Mouse (Mus musculus): ENCODE results near the gene Tff2. TPM values are rescaled to one million over a fixed set of nuclear protein-coding genes. Genes with fewer than 3 reads are reported as not detected.
A peak's percentile ranks its signal among the peaks of the same experiment; 100 is the strongest.

Gene Tff2
- not detected in 2 replicates for polyA plus RNA-seq (2016; fragmentation: Nextera tagmentation; extraction: Ambion mirVana)

GRCm38 (mm10) chr17:31144040-31145037, at the start of gene Tff2:
Gene Tff2, minus strand, starts transcription at chr17:31144282.
- Histone ChIP-seq H3K9me3 (0 out of 2 replicates have a peak, but pooled peaks cover 15% of the 10 kb centered on the region), H3K36me3 (replicated peaks) (no peaks in the 10 kb centered on the region), H3K27ac (no peak within 1 kb of the TSS), H3K4me1 (peaks cover 2% of the 10 kb centered on the region; the same call in 1 of the 2 replicates), H3K4me3 (no peak within 1 kb of the TSS), H3K27me3 (ENCODE audit: poor library complexity, severe bottlenecking) (no peaks in the 10 kb centered on the region)
- 82% methylated on average over 15 of the region's 15 CpGs for WGBS
- DNase-seq (ENCODE audit: extremely low spot score, low spot score): no peak

- H3K9me3 ChIP-seq: no peaks in the 10 kb centered on the region
- DNase-seq (ENCODE audit: extremely low spot score, low spot score): no peak
- 0 out of 2 replicates have a peak, but pooled peaks cover 10% of the 10 kb centered on the region for H3K4me1 ChIP-seq
- 89% methylated on average over 9 of the region's 9 CpGs for WGBS
- H3K4me3 ChIP-seq: no peak overlapping the region
- H3K36me3 ChIP-seq (replicated peaks): no peaks in the 10 kb centered on the region
- H3K27ac ChIP-seq: no peak overlapping the region
- no peaks in the 10 kb centered on the region for H3K27me3 ChIP-seq (ENCODE audit: poor library complexity, severe bottlenecking)
Observed at GRCm38 (mm10) chr17:31193360-31193759, 49.3 kb upstream of the Tff2 start.

GRCm38 (mm10) chr17:31192663-31193062, 48.6 kb upstream of the Tff2 start:
- 0 out of 2 replicates have a peak, but pooled peaks cover 10% of the 10 kb centered on the region for H3K4me1 ChIP-seq

GRCm38 (mm10) chr17:31191825-31192224, 47.7 kb upstream of the Tff2 start:
- 80% methylated on average over 8 of the region's 8 CpGs for WGBS
- H3K27me3 ChIP-seq (ENCODE audit: poor library complexity, severe bottlenecking): no peaks in the 10 kb centered on the region
- no peak overlapping the region for H3K4me3 ChIP-seq
- H3K36me3 ChIP-seq (replicated peaks): no peaks in the 10 kb centered on the region
- H3K9me3 ChIP-seq: no peaks in the 10 kb centered on the region; the same call in 1 of the 2 replicates
- H3K27ac ChIP-seq: no peak overlapping the region
- 0 out of 2 replicates have a peak, but pooled peaks cover 10% of the 10 kb centered on the region for H3K4me1 ChIP-seq
- DNase-seq (ENCODE audit: extremely low spot score, low spot score): no peak

More at GRCm38 (mm10) chr17:31192663-31193062, 48.6 kb upstream of the Tff2 start:
- DNase-seq (ENCODE audit: extremely low spot score, low spot score): no peak
- Histone ChIP-seq H3K36me3 (replicated peaks) (no peaks in the 10 kb centered on the region), H3K27me3 (ENCODE audit: poor library complexity, severe bottlenecking) (no peaks in the 10 kb centered on the region), H3K9me3 (no peaks in the 10 kb centered on the region), H3K27ac (no peak overlapping the region), H3K4me3 (no peak overlapping the region)
- WGBS: 71% methylated on average over 2 of the region's 2 CpGs

- no peaks in the 10 kb centered on the region for H3K27me3 ChIP-seq (ENCODE audit: poor library complexity, severe bottlenecking)
- no peaks in the 10 kb centered on the region for H3K36me3 ChIP-seq (replicated peaks)
- WGBS: 25% methylated on average over 4 of the region's 4 CpGs
- no peak overlapping the region for H3K27ac ChIP-seq
- H3K4me1 ChIP-seq: no peaks in the 10 kb centered on the region
- no peak overlapping the region for H3K4me3 ChIP-seq
- peak; percentile 50 for DNase-seq (ENCODE audit: extremely low spot score, low spot score)
- H3K9me3 ChIP-seq: no peaks in the 10 kb centered on the region; the same call in 1 of the 2 replicates
Observed at GRCm38 (mm10) chr17:31187370-31187769, 43.3 kb upstream of the Tff2 start.

GRCm38 (mm10) chr17:31184269-31184990, 40.3 kb upstream of the Tff2 start:
- 86% methylated on average over 12 of the region's 12 CpGs for WGBS
- Histone ChIP-seq H3K4me1 (no peaks in the 10 kb centered on the region), H3K36me3 (replicated peaks) (no peaks in the 10 kb centered on the region), H3K27ac (no peak overlapping the region), H3K4me3 (no peak overlapping the region), H3K27me3 (ENCODE audit: poor library complexity, severe bottlenecking) (no peaks in the 10 kb centered on the region), H3K9me3 (no peaks in the 10 kb centered on the region; the same call in 1 of the 2 replicates)
- no peak for DNase-seq (ENCODE audit: extremely low spot score, low spot score)

GRCm38 (mm10) chr17:31183180-31183974, 39.3 kb upstream of the Tff2 start:
- 75% methylated on average over 12 of the region's 12 CpGs for WGBS

GRCm38 (mm10) chr17:31181490-31181889, 37.4 kb upstream of the Tff2 start:
- Histone ChIP-seq H3K4me3 (no peak overlapping the region), H3K36me3 (replicated peaks) (no peaks in the 10 kb centered on the region), H3K4me1 (no peaks in the 10 kb centered on the region), H3K9me3 (no peaks in the 10 kb centered on the region), H3K27me3 (ENCODE audit: poor library complexity, severe bottlenecking) (no peaks in the 10 kb centered on the region), H3K27ac (no peak overlapping the region)
- no peak for DNase-seq (ENCODE audit: extremely low spot score, low spot score)
- WGBS: 89% methylated on average over 4 of the region's 4 CpGs

More at GRCm38 (mm10) chr17:31183180-31183974, 39.3 kb upstream of the Tff2 start:
- no peak for DNase-seq (ENCODE audit: extremely low spot score, low spot score)
- H3K27ac ChIP-seq: no peak overlapping the region
- H3K4me3 ChIP-seq: no peak overlapping the region
- H3K27me3 ChIP-seq (ENCODE audit: poor library complexity, severe bottlenecking): no peaks in the 10 kb centered on the region
- H3K36me3 ChIP-seq (replicated peaks): no peaks in the 10 kb centered on the region
- no peaks in the 10 kb centered on the region for H3K4me1 ChIP-seq
- H3K9me3 ChIP-seq: no peaks in the 10 kb centered on the region; the same call in 1 of the 2 replicates

- H3K4me1 ChIP-seq: no peaks in the 10 kb centered on the region
- 94% methylated on average over 4 of the region's 4 CpGs for WGBS
- no peak overlapping the region for H3K27ac ChIP-seq
- no peaks in the 10 kb centered on the region for H3K36me3 ChIP-seq (replicated peaks)
- no peak for DNase-seq (ENCODE audit: extremely low spot score, low spot score)
- H3K9me3 ChIP-seq: 0 out of 2 replicates have a peak, but pooled peaks cover 3% of the 10 kb centered on the region
- no peaks in the 10 kb centered on the region for H3K27me3 ChIP-seq (ENCODE audit: poor library complexity, severe bottlenecking)
- no peak overlapping the region for H3K4me3 ChIP-seq
Observed at GRCm38 (mm10) chr17:31176321-31176720, 32.2 kb upstream of the Tff2 start.

- Histone ChIP-seq H3K4me1 (no peaks in the 10 kb centered on the region), H3K27ac (no peak overlapping the region), H3K36me3 (replicated peaks) (no peaks in the 10 kb centered on the region), H3K27me3 (ENCODE audit: poor library complexity, severe bottlenecking) (no peaks in the 10 kb centered on the region), H3K4me3 (no peak overlapping the region), H3K9me3 (0 out of 2 replicates have a peak, but pooled peaks cover 3% of the 10 kb centered on the region)
- WGBS: 91% methylated on average over 5 of the region's 5 CpGs
- no peak for DNase-seq (ENCODE audit: extremely low spot score, low spot score)
Observed at GRCm38 (mm10) chr17:31169796-31170195, 25.7 kb upstream of the Tff2 start.

GRCm38 (mm10) chr17:31165127-31165526, 21.0 kb upstream of the Tff2 start, which contains the start of gene Tff1:
Gene Tff1, minus strand, starts transcription at chr17:31165277.
- no peaks in the 10 kb centered on the region for H3K27me3 ChIP-seq (ENCODE audit: poor library complexity, severe bottlenecking)
- WGBS: 89% methylated on average over 6 of the region's 6 CpGs
- no peak within 1 kb of the TSS for H3K27ac ChIP-seq
- no peaks in the 10 kb centered on the region for H3K36me3 ChIP-seq (replicated peaks)
- no peaks in the 10 kb centered on the region for H3K4me1 ChIP-seq
- H3K4me3 ChIP-seq: no peak within 1 kb of the TSS
- no peak for DNase-seq (ENCODE audit: extremely low spot score, low spot score)
- no peaks in the 10 kb centered on the region for H3K9me3 ChIP-seq

GRCm38 (mm10) chr17:31163821-31164220, 19.7 kb upstream of the Tff2 start:
- Histone ChIP-seq H3K27me3 (ENCODE audit: poor library complexity, severe bottlenecking) (no peaks in the 10 kb centered on the region), H3K27ac (no peak overlapping the region), H3K4me1 (no peaks in the 10 kb centered on the region), H3K4me3 (no peak overlapping the region), H3K36me3 (replicated peaks) (no peaks in the 10 kb centered on the region), H3K9me3 (no peaks in the 10 kb centered on the region)
- 83% methylated on average over 2 of the region's 2 CpGs for WGBS
- no peak for DNase-seq (ENCODE audit: extremely low spot score, low spot score)
